Mouse (Mus musculus): Measurements from ENCODE around the gene Ebf3.

DNA sequence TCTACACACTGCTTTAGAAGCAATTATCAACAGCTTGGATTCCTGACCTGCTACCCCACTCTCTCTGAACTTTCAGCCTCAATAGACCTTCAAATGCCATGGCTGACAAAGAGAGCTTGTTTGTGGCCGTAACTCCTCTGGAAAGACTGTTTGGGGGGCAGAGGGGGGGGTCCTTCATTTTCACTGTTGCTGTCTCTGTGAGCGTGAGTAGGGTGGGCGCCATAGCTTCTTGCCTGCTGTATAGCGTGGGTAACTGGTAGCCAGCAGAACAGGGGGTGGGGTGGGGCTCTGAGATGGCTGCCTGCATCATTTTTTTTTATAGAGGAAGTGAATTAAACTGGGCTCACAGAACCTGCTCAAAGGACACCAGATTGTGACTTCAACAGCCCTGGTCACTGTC is 114.7 kb downstream of the Ebf3 start:
- TF ChIP-seq GATA1 (IDR thresholded peaks at IDR 0.05; ENCODE audit: low read length) (no peak), TAL1 (IDR thresholded peaks at IDR 0.05; ENCODE audit: low read length) (no peak)

Measured in erythroblast, embryonic 14.5 days (primary cell).